Mouse (Mus musculus): ENCODE results near the gene Gng12. TPM values are rescaled to one million over a fixed set of nuclear protein-coding genes. Genes with fewer than 3 reads are reported as not detected.

Gene Gng12
- polyA plus RNA-seq, 1 experiment from 2014 or later = 82.9 TPM

GRCm38 (mm10) chr6:66926269-66926668 lies 30.1 kb downstream of the Gng12 start:
- H3K4me2 ChIP-seq (ENCODE audit: low read depth, low read length) = no peak overlapping the region
- no peaks in the 10 kb centered on the region for H3K9me3 ChIP-seq (ENCODE audit: control insufficient read depth, low read length)
- WGBS = 18% methylated on average over 4 of the region's 4 CpGs
- H3K4me3 ChIP-seq (ENCODE audit: low read depth, low read length) = no peak overlapping the region
- no peaks in the 10 kb centered on the region for H3K4me1 ChIP-seq (ENCODE audit: control insufficient read depth, insufficient read depth, low read length)
- ATAC-seq (ENCODE audit: low read depth) = no peak
- no peaks in the 10 kb centered on the region for H3K27me3 ChIP-seq (ENCODE audit: control insufficient read depth, insufficient read depth, low read length)
- H3K36me3 ChIP-seq (ENCODE audit: control insufficient read depth, insufficient read depth, low read length) = no peaks in the 10 kb centered on the region
- H3K9ac ChIP-seq (replicated peaks; ENCODE audit: low read depth, low read length) = no peak overlapping the region
- no peak overlapping the region for H3K27ac ChIP-seq (ENCODE audit: low read depth, low read length)

- no peaks in the 10 kb centered on the region for H3K27me3 ChIP-seq (ENCODE audit: control insufficient read depth, insufficient read depth, low read length)
- ATAC-seq (ENCODE audit: low read depth) = no peak
- no peak overlapping the region for H3K27ac ChIP-seq (ENCODE audit: low read depth, low read length)
- no peaks in the 10 kb centered on the region for H3K9me3 ChIP-seq (ENCODE audit: control insufficient read depth, low read length)
- H3K4me3 ChIP-seq (ENCODE audit: low read depth, low read length) = no peak overlapping the region
- no peak overlapping the region for H3K9ac ChIP-seq (replicated peaks; ENCODE audit: low read depth, low read length)
- WGBS = 77% methylated on average over 2 of the region's 2 CpGs
- H3K4me1 ChIP-seq (ENCODE audit: control insufficient read depth, insufficient read depth, low read length) = no peaks in the 10 kb centered on the region
- no peak overlapping the region for H3K4me2 ChIP-seq (ENCODE audit: low read depth, low read length)
- no peaks in the 10 kb centered on the region for H3K36me3 ChIP-seq (ENCODE audit: control insufficient read depth, insufficient read depth, low read length)
Observed at GRCm38 (mm10) chr6:66928972-66929645, 32.9 kb downstream of the Gng12 start.

GRCm38 (mm10) chr6:66929694-66930093 lies 33.5 kb downstream of the Gng12 start:
- Histone ChIP-seq H3K27me3 (ENCODE audit: control insufficient read depth, insufficient read depth, low read length) (no peaks in the 10 kb centered on the region), H3K9me3 (ENCODE audit: control insufficient read depth, low read length) (no peaks in the 10 kb centered on the region), H3K27ac (ENCODE audit: low read depth, low read length) (no peak overlapping the region), H3K36me3 (ENCODE audit: control insufficient read depth, insufficient read depth, low read length) (no peaks in the 10 kb centered on the region), H3K4me3 (ENCODE audit: low read depth, low read length) (no peak overlapping the region), H3K4me1 (ENCODE audit: control insufficient read depth, insufficient read depth, low read length) (no peaks in the 10 kb centered on the region), H3K4me2 (ENCODE audit: low read depth, low read length) (no peak overlapping the region), H3K9ac (replicated peaks; ENCODE audit: low read depth, low read length) (no peak overlapping the region)
- WGBS = 51% methylated on average over 7 of the region's 7 CpGs
- ATAC-seq (ENCODE audit: low read depth) = 0 out of 2 replicates have a peak, but pooled peaks have one; percentile 29

- no peak overlapping the region for H3K9ac ChIP-seq (replicated peaks; ENCODE audit: low read depth, low read length)
- no peaks in the 10 kb centered on the region for H3K27me3 ChIP-seq (ENCODE audit: control insufficient read depth, insufficient read depth, low read length)
- WGBS = 63% methylated on average over 4 of the region's 4 CpGs
- no peaks in the 10 kb centered on the region for H3K4me1 ChIP-seq (ENCODE audit: control insufficient read depth, insufficient read depth, low read length)
- ATAC-seq (ENCODE audit: low read depth) = peak; percentile 68; the same call in 1 of the 2 replicates
- no peak overlapping the region for H3K4me2 ChIP-seq (ENCODE audit: low read depth, low read length)
- no peaks in the 10 kb centered on the region for H3K9me3 ChIP-seq (ENCODE audit: control insufficient read depth, low read length)
- H3K36me3 ChIP-seq (ENCODE audit: control insufficient read depth, insufficient read depth, low read length) = no peaks in the 10 kb centered on the region
- no peak overlapping the region for H3K27ac ChIP-seq (ENCODE audit: low read depth, low read length)
- H3K4me3 ChIP-seq (ENCODE audit: low read depth, low read length) = no peak overlapping the region
Observed at GRCm38 (mm10) chr6:66932206-66932819, 36.1 kb downstream of the Gng12 start.

- no peak overlapping the region for H3K9ac ChIP-seq (replicated peaks; ENCODE audit: low read depth, low read length)
- WGBS = 75% methylated on average over 7 of the region's 7 CpGs
- no peaks in the 10 kb centered on the region for H3K36me3 ChIP-seq (ENCODE audit: control insufficient read depth, insufficient read depth, low read length)
- ATAC-seq (ENCODE audit: low read depth) = no peak
- H3K27ac ChIP-seq (ENCODE audit: low read depth, low read length) = no peak overlapping the region
- H3K4me1 ChIP-seq (ENCODE audit: control insufficient read depth, insufficient read depth, low read length) = no peaks in the 10 kb centered on the region
- H3K27me3 ChIP-seq (ENCODE audit: control insufficient read depth, insufficient read depth, low read length) = no peaks in the 10 kb centered on the region
- no peak overlapping the region for H3K4me2 ChIP-seq (ENCODE audit: low read depth, low read length)
- H3K9me3 ChIP-seq (ENCODE audit: control insufficient read depth, low read length) = no peaks in the 10 kb centered on the region
- no peak overlapping the region for H3K4me3 ChIP-seq (ENCODE audit: low read depth, low read length)
Observed at GRCm38 (mm10) chr6:66940656-66941235, 44.5 kb downstream of the Gng12 start.

GRCm38 (mm10) chr6:66941792-66942191 lies 45.6 kb downstream of the Gng12 start:
- 68% methylated on average over 6 of the region's 6 CpGs for WGBS
- Histone ChIP-seq H3K4me3 (ENCODE audit: low read depth, low read length) (no peak overlapping the region), H3K4me1 (ENCODE audit: control insufficient read depth, insufficient read depth, low read length) (no peaks in the 10 kb centered on the region), H3K4me2 (ENCODE audit: low read depth, low read length) (no peak overlapping the region), H3K36me3 (ENCODE audit: control insufficient read depth, insufficient read depth, low read length) (no peaks in the 10 kb centered on the region), H3K27ac (ENCODE audit: low read depth, low read length) (no peak overlapping the region), H3K27me3 (ENCODE audit: control insufficient read depth, insufficient read depth, low read length) (no peaks in the 10 kb centered on the region), H3K9me3 (ENCODE audit: control insufficient read depth, low read length) (no peaks in the 10 kb centered on the region), H3K9ac (replicated peaks; ENCODE audit: low read depth, low read length) (no peak overlapping the region)
- ATAC-seq (ENCODE audit: low read depth) = no peak

- 67% methylated on average over 4 of the region's 4 CpGs for WGBS
- Histone ChIP-seq H3K9ac (replicated peaks; ENCODE audit: low read depth, low read length) (no peak overlapping the region), H3K9me3 (ENCODE audit: control insufficient read depth, low read length) (no peaks in the 10 kb centered on the region), H3K27me3 (ENCODE audit: control insufficient read depth, insufficient read depth, low read length) (no peaks in the 10 kb centered on the region), H3K4me1 (ENCODE audit: control insufficient read depth, insufficient read depth, low read length) (no peaks in the 10 kb centered on the region), H3K4me2 (ENCODE audit: low read depth, low read length) (no peak overlapping the region), H3K4me3 (ENCODE audit: low read depth, low read length) (no peak overlapping the region), H3K27ac (ENCODE audit: low read depth, low read length) (no peak overlapping the region), H3K36me3 (ENCODE audit: control insufficient read depth, insufficient read depth, low read length) (no peaks in the 10 kb centered on the region)
- ATAC-seq (ENCODE audit: low read depth) = no peak
Observed at GRCm38 (mm10) chr6:66942826-66943225, 46.6 kb downstream of the Gng12 start.

- ATAC-seq (ENCODE audit: low read depth) = no peak
- no peak overlapping the region for H3K4me2 ChIP-seq (ENCODE audit: low read depth, low read length)
- no peaks in the 10 kb centered on the region for H3K36me3 ChIP-seq (ENCODE audit: control insufficient read depth, insufficient read depth, low read length)
- no peak overlapping the region for H3K9ac ChIP-seq (replicated peaks; ENCODE audit: low read depth, low read length)
- H3K4me3 ChIP-seq (ENCODE audit: low read depth, low read length) = no peak overlapping the region
- no peaks in the 10 kb centered on the region for H3K9me3 ChIP-seq (ENCODE audit: control insufficient read depth, low read length)
- no peaks in the 10 kb centered on the region for H3K27me3 ChIP-seq (ENCODE audit: control insufficient read depth, insufficient read depth, low read length)
- H3K27ac ChIP-seq (ENCODE audit: low read depth, low read length) = no peak overlapping the region
- H3K4me1 ChIP-seq (ENCODE audit: control insufficient read depth, insufficient read depth, low read length) = no peaks in the 10 kb centered on the region
- WGBS = 26% methylated on average over 6 of the region's 6 CpGs
Observed at GRCm38 (mm10) chr6:66943367-66944189, 47.4 kb downstream of the Gng12 start.
